Mouse (Mus musculus) heart, embryonic 16.5 days (tissue): ENCODE measurements around the gene Xpa. TPM values are rescaled to one million over a fixed set of nuclear protein-coding genes. Genes with fewer than 3 reads are reported as not detected.

Source experiments
- ATAC-seq: fragments of 200-750 bp; cut with Nextera tagmentation; replicated peaks from 2 replicates; pipeline ENCODE4 v1.8.0; 2017; ENCODE audit warnings: moderate number of reproducible peaks; ENCODE audit not compliant: insufficient read depth, low FRiP score; ENCODE audit errors: extremely low read depth
- H3K27ac ChIP-seq: fragments of 300-500 bp; sonication (generic); 2 replicates; pipeline ENCODE4 v1.5.1; 2014; ENCODE audit warnings: mild to moderate bottlenecking, low read length, control low read depth, moderate library complexity
- H3K27me3 ChIP-seq: fragments of 300-500 bp; sonication (generic); 2 replicates; pipeline ENCODE4 v1.6.1; 2014; ENCODE audit warnings: low read length, mixed read lengths; ENCODE audit not compliant: control insufficient read depth, insufficient read depth
- H3K36me3 ChIP-seq: fragments of 300-500 bp; sonication (generic); 2 replicates; pipeline ENCODE4 v1.6.1; 2014; ENCODE audit not compliant: control insufficient read depth, insufficient read depth
- H3K4me1 ChIP-seq: fragments of 300-500 bp; sonication (generic); 2 replicates; pipeline ENCODE4 v1.6.1; 2014; ENCODE audit warnings: low read length, mixed read lengths; ENCODE audit not compliant: control insufficient read depth, insufficient read depth
- H3K4me2 ChIP-seq: fragments of 300-500 bp; sonication (generic); 2 replicates; pipeline ENCODE4 v1.6.1; 2014; ENCODE audit warnings: low read depth, mild to moderate bottlenecking, control low read depth, low read length
- H3K4me3 ChIP-seq: fragments of 300-500 bp; sonication (generic); 2 replicates; pipeline ENCODE4 v1.5.1; 2014; ENCODE audit warnings: mild to moderate bottlenecking, control low read depth, low read length
- H3K9ac ChIP-seq: fragments of 300-500 bp; sonication (generic); 2 replicates; pipeline ENCODE4 v1.6.1; 2014; ENCODE audit warnings: low read length, control low read depth
- H3K9me3 ChIP-seq: fragments of 300-500 bp; sonication (generic); replicated peaks from 2 replicates; pipeline ENCODE4 v1.6.1; 2016; ENCODE audit warnings: low read length; ENCODE audit not compliant: control insufficient read depth
- WGBS: fragments of 180-500 bp; shearing (Covaris S2); extraction: QIAGEN DNeasy Blood & Tissue Kit; methylation state at CpG from one replicate; pipeline ENCODE4 v1.1.7; 2014; 5-methylcytosine and 5-hydroxymethylcytosine counted together
- polyA plus RNA-seq: library from polyadenylated mRNA; unstranded; fragments of >200 nt; fragmentation: Nextera tagmentation; extraction: Ambion mirVana; gene quantifications from 2 replicates; pipeline ENCODE4 v1.2.1, GENCODE M21; 2015

Gene Xpa
- polyA plus RNA-seq, 1 experiment from 2014 or later, result 15.2 TPM

GRCm38 (mm10) chr4:46171761-46172160 is 24.4 kb downstream of the Xpa start:
- Histone ChIP-seq H3K27ac (no peak overlapping the region), H3K9me3 (no peaks in the 10 kb centered on the region), H3K9ac (no peak overlapping the region), H3K4me1 (no peaks in the 10 kb centered on the region), H3K4me2 (no peak overlapping the region), H3K36me3 (peaks cover 77% of the 10 kb centered on the region), H3K27me3 (no peaks in the 10 kb centered on the region), H3K4me3 (no peak overlapping the region)
- no peak for ATAC-seq
- 61% methylated on average over 7 of the region's 7 CpGs for WGBS

DNA sequence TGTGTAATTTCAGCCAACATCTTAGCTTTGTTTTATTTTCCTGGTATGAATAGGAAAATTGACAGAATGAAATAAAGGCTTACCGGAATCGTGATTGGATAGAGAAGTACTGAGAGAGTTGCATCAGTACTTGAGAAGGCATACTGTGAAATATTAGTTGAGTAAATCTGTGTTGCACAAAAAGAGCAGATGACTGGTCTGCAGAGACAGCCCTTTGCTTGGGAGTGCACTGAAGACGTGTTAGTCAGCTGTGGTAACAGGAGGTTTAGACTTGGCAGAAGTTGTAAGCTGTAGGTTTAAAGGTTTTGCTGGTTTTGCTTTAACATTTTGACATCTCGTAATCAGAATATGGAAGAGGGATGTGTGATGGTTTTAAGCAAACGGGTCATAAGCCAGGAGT is 30.3 kb downstream of the Xpa start:
- Histone ChIP-seq H3K9me3 (no peaks in the 10 kb centered on the region), H3K4me1 (no peaks in the 10 kb centered on the region), H3K4me3 (no peak overlapping the region), H3K27ac (no peak overlapping the region), H3K36me3 (peaks cover 62% of the 10 kb centered on the region), H3K27me3 (no peaks in the 10 kb centered on the region), H3K9ac (no peak overlapping the region), H3K4me2 (no peak overlapping the region)
- WGBS, result 92% methylated on average over 5 of the region's 5 CpGs
- ATAC-seq, result no peak

- WGBS, result 68% methylated on average over 2 of the region's 2 CpGs
- H3K9ac ChIP-seq, result no peak overlapping the region
Observed at GRCm38 (mm10) chr4:46164027-46164426, 32.1 kb downstream of the Xpa start.

DNA sequence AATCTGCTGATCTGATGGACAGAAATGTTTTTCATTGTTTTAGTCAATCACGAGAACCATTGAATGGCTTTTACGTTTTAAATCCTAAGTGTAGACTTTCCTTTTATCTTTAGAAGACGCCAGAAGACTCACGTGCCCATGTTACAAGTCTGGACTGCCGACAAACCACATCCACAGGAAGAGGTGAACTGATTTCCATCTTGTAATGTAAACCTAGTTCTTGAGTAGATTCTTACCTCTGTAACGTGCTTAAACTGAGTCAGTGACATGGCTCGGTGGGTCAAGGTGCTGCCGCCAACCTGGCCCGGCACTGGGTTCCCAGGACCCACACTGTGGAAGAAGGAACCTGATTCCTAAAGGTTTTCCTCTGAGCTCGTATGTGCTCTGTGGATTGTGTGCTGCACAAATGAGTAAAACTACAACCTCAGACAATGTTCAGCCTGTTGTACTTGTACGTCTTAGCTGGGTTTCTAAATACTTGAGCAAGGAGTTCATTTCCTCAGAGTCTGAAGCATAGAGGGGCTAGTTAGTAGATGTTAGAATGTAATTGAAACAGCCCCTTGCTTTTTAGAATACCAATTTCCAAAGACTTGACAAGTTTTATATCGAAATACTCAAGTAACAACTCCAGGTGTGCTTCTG is 44.1 kb downstream of the Xpa start:
- peaks cover 47% of the 10 kb centered on the region for H3K36me3 ChIP-seq
- no peak overlapping the region for H3K4me2 ChIP-seq
- H3K4me3 ChIP-seq, result no peak overlapping the region
- no peaks in the 10 kb centered on the region for H3K9me3 ChIP-seq
- 92% methylated on average over 12 of the region's 12 CpGs for WGBS
- H3K4me1 ChIP-seq, result no peaks in the 10 kb centered on the region
- no peak overlapping the region for H3K27ac ChIP-seq
- no peak overlapping the region for H3K9ac ChIP-seq
- no peaks in the 10 kb centered on the region for H3K27me3 ChIP-seq
- ATAC-seq, result no peak

More at GRCm38 (mm10) chr4:46164027-46164426, 32.1 kb downstream of the Xpa start:
- Histone ChIP-seq H3K27me3 (no peaks in the 10 kb centered on the region), H3K4me3 (no peak overlapping the region), H3K27ac (no peak overlapping the region), H3K4me1 (no peaks in the 10 kb centered on the region), H3K4me2 (no peak overlapping the region), H3K9me3 (no peaks in the 10 kb centered on the region), H3K36me3 (peaks cover 53% of the 10 kb centered on the region)
- ATAC-seq, result no peak

- 94% methylated on average over 1 of the region's 1 CpGs for WGBS
- H3K9me3 ChIP-seq, result no peaks in the 10 kb centered on the region
- no peaks in the 10 kb centered on the region for H3K27me3 ChIP-seq
- H3K36me3 ChIP-seq, result peaks cover 23% of the 10 kb centered on the region
- H3K4me1 ChIP-seq, result no peaks in the 10 kb centered on the region
- no peak for ATAC-seq
- H3K9ac ChIP-seq, result no peak overlapping the region
- H3K4me3 ChIP-seq, result no peak overlapping the region
- no peak overlapping the region for H3K4me2 ChIP-seq
- H3K27ac ChIP-seq, result no peak overlapping the region
Observed at GRCm38 (mm10) chr4:46146881-46147280, 49.2 kb downstream of the Xpa start.

DNA sequence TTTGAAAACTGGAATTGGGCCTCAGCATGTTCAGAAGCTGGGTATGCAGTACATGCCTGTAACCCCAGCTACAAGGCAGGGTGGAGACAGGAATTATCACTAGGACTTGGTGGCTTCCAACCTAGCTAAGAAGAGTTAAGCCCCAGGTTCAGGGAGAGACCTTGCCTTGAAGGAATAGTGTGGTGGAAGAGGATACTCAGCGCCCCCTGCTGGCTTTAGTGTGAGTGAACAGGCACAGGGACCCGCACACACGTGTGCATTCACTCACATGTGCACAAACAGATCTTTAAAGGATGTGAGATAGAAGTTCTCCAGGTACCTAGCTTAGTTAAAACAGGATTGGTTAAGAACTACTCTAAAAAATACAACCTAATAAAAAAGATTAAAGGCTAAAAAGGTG is 51.8 kb downstream of the Xpa start:
- Histone ChIP-seq H3K4me1 (peaks cover 10% of the 10 kb centered on the region), H3K9me3 (no peaks in the 10 kb centered on the region), H3K36me3 (peaks cover 11% of the 10 kb centered on the region; the same call in 1 of the 2 replicates), H3K9ac (no peak overlapping the region), H3K27me3 (no peaks in the 10 kb centered on the region), H3K27ac (no peak overlapping the region), H3K4me2 (no peak overlapping the region), H3K4me3 (no peak overlapping the region)
- ATAC-seq, result no peak
- 68% methylated on average over 3 of the region's 3 CpGs for WGBS

GRCm38 (mm10) chr4:46138287-46139222 is 57.6 kb downstream of the Xpa start, which contains the start of the genes Ncbp1 and Tstd2:
TSS of gene Ncbp1 (plus strand) at chr4:46138613.
TSS of gene Tstd2 (minus strand) at chr4:46138694.
- H3K4me3 ChIP-seq, result peak within 1 kb of the TSS; percentile 94
- H3K4me2 ChIP-seq, result peak within 1 kb of the TSS; percentile 89
- ATAC-seq, result peak; percentile 87
- H3K9ac ChIP-seq, result peak within 1 kb of the TSS; percentile 96
- H3K36me3 ChIP-seq, result peaks cover 7% of the 10 kb centered on the region
- peaks cover 18% of the 10 kb centered on the region for H3K4me1 ChIP-seq
- H3K9me3 ChIP-seq, result no peaks in the 10 kb centered on the region
- no peaks in the 10 kb centered on the region for H3K27me3 ChIP-seq
- under 1% methylated on average over 88 of the region's 90 CpGs for WGBS
- peak within 1 kb of the TSS; percentile 99 for H3K27ac ChIP-seq

DNA sequence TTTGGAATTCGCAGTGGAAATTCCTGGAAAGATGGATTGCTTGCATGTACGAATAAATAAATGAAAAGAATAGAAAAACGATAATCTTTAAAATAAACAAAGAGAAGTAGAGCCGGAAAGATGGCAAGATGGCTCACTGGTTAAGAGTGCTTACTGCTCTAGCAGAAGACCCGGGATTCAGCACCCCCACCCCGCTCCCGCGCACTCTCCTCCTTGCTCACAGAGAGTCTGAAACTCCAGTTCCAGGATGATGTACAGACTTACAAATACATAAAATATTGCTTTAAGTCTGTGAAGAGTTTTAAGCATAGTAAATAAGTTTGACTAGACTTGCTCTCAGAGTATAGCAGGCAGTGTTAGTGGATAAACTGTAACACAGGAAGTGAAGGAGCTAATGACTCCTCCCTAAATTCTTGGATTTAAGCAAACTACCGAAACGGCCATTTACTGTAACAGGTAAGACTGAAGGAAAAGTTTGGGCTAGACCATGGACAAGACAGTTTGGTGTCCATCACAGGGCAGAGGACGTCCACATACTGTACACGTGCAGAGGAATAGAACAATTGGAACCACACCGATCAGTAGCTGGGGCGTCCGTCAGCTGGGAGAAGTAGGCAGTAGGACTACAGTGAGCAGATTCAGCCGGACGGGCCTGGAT is 58.4 kb downstream of the Xpa start:
- WGBS, result 6% methylated on average over 17 of the region's 17 CpGs
- Histone ChIP-seq H3K4me3 (peak overlapping the region; percentile 94), H3K27me3 (no peaks in the 10 kb centered on the region), H3K4me2 (peak overlapping the region; percentile 89), H3K9ac (peak overlapping the region; percentile 96), H3K9me3 (no peaks in the 10 kb centered on the region), H3K36me3 (peaks cover 13% of the 10 kb centered on the region), H3K27ac (peak overlapping the region; percentile 99), H3K4me1 (peaks cover 18% of the 10 kb centered on the region)
- peak; percentile 47 for ATAC-seq
